In the genomic region with DNA sequence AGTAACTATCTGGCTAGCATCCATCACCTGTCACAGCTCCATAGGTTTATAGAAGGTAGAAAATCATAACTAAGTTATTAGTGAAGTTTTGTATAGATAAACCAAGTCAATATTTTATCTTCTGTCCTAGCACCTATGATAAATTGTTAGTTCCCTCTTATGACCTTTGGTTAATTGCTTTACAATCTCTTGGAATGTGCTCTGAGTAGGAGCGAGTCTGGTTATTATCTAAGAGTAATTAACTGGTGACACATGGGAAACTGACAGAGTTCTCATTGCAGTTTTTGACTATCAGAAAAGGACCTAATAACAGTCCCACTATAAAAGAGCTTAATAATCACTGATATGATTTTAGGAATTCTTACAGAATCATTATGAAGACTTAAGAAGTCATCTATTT, we compare ENCODE assay signal across 22 mouse cellular contexts. TPM values are rescaled to one million over a fixed set of nuclear protein-coding genes. Genes with fewer than 3 reads are reported as not detected.
"Had no signal": no experiment of that assay in that cellular context is flagged by ENCODE, and none has a peak within 500 bp of the region (broad histone marks: within the 10 kb centered on the region; RNA-seq: fewer than 3 reads in every experiment).

No protein-coding gene starts in this region.

- DNase-seq: right cerebral cortex, adult 18-20 months; right cerebral cortex, postnatal 14 days; right cerebral cortex, postnatal 25 days; right cerebral cortex, postnatal 4 days; spleen, adult 18-20 months; thymus, adult 18-20 months; thymus, adult 2 months; thymus, postnatal 14 days; thymus, postnatal 25 days; thymus, postnatal 36 days; thymus, postnatal 4 days had no signal

- H3K9me3 ChIP-seq: neural tube, embryonic 13.5 days; neural tube, embryonic 15.5 days; stomach, embryonic 15.5 days had no signal

- H3K27ac ChIP-seq: neural tube, embryonic 13.5 days; neural tube, embryonic 15.5 days; stomach, embryonic 15.5 days; stomach, postnatal 0 days had no signal

- H3K4me2 ChIP-seq: neural tube, embryonic 13.5 days; neural tube, embryonic 15.5 days; stomach, embryonic 15.5 days had no signal

- H3K4me3 ChIP-seq: neural tube, embryonic 13.5 days; neural tube, embryonic 15.5 days; stomach, embryonic 15.5 days had no signal

- H3K27me3 ChIP-seq: neural tube, embryonic 13.5 days; neural tube, embryonic 15.5 days; stomach, embryonic 15.5 days had no signal

- H3K4me1 ChIP-seq: neural tube, embryonic 13.5 days; neural tube, embryonic 15.5 days; stomach, embryonic 15.5 days had no signal

- H3K9ac ChIP-seq: neural tube, embryonic 13.5 days; neural tube, embryonic 15.5 days; stomach, embryonic 15.5 days had no signal

- H3K36me3 ChIP-seq: neural tube, embryonic 13.5 days; neural tube, embryonic 15.5 days; stomach, embryonic 15.5 days had no signal

RNA-seq across cellular contexts. Expression of gene Sfrp4, which starts 20.6 kb away (rescaled TPM):
- polyA plus RNA-seq: testis, adult 2 months had no signal

RNA-seq across cellular contexts. Expression of gene Nme8, which starts 54.1 kb away (rescaled TPM):
- polyA plus RNA-seq: neural tube, embryonic 13.5 days; neural tube, embryonic 14.5 days; neural tube, embryonic 15.5 days; small intestine, adult 2 months; spleen, adult 2 months; stomach, embryonic 15.5 days; stomach, embryonic 16.5 days; stomach, postnatal 0 days; thymus, adult 2 months; thymus, postnatal 0 days; urinary bladder, adult 2 months had no signal
